Mouse (Mus musculus) bone marrow macrophage, adult 2 months (primary cell): ENCODE measurements around the gene Tiam1. TPM values are rescaled to one million over a fixed set of nuclear protein-coding genes. Genes with fewer than 3 reads are reported as not detected.

Source experiments
- H3K27ac ChIP-seq: 2 replicates; pipeline ENCODE4 v1.5.1; 2012; ENCODE audit warnings: low read depth, low read length; ENCODE audit not compliant: insufficient read depth
- H3K4me1 ChIP-seq: 2 replicates; pipeline ENCODE4 v1.6.1; 2012; ENCODE audit warnings: low read length; ENCODE audit not compliant: control insufficient read depth, insufficient read depth
- H3K4me3 ChIP-seq: 2 replicates; pipeline ENCODE4 v1.5.1; 2012; ENCODE audit warnings: mild to moderate bottlenecking, low read length, moderate library complexity; ENCODE audit not compliant: insufficient read depth
- CTCF ChIP-seq: IDR thresholded peaks from 2 replicates; pipeline ENCODE4 v1.5.1; 2012; ENCODE audit warnings: low read depth, mild to moderate bottlenecking, low read length, moderate library complexity
- POLR2A ChIP-seq: IDR thresholded peaks from 2 replicates; pipeline ENCODE4 v1.6.1; 2012; ENCODE audit warnings: mild to moderate bottlenecking, low read depth, low read length, borderline replicate concordance
- polyA plus RNA-seq: library from polyadenylated mRNA; stranded (reverse); fragments of >200 nt; gene quantifications from 2 replicates; pipeline ENCODE4 v1.2.4, GENCODE M21; 2012; ENCODE audit not compliant: missing spikeins, insufficient read depth, insufficient read length

Tiam1 gene
- polyA plus RNA-seq, 1 experiment: 21.4 TPM

DNA sequence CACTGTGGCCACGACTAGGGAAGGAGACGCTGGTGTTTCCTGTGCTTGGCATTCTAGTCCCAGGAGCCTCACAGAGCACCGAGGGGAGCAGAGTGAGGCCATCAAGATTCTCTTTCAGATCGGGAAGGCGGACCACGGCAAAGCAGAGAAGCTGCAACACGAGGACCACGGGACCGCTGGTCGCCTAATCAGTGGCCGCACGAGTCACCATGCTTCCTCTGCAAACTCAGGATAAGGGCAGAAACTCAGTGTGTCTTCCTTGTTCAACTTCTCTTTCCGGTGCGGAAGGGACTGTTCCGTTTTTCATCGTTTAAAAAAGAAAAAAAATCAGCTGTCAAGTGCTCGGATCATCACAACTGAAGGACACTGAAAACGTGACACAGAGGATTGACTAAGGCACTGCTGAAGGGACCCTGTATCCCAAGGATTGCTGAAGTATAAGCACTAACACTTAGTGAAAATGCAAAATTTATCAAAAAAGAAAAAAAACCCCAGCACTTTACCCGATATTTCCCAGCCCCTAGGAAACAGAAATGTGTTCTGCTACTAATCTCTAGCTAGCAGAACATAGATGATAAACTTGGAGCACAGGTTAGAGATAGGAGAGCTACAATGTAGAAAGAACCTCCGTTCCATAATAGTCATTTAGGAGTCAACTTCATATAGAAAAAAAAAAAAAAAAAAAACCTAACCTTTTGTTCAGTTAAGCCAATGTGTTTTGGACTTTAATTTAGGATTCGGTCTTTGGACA lies 99.4 kb downstream of the Tiam1 start:
- TF ChIP-seq POLR2A (no peak), CTCF (no peak)
- Histone ChIP-seq H3K4me3 (peak overlapping the region; percentile 47), H3K4me1 (peaks cover 17% of the 10 kb centered on the region), H3K27ac (peak overlapping the region; percentile 87)

DNA sequence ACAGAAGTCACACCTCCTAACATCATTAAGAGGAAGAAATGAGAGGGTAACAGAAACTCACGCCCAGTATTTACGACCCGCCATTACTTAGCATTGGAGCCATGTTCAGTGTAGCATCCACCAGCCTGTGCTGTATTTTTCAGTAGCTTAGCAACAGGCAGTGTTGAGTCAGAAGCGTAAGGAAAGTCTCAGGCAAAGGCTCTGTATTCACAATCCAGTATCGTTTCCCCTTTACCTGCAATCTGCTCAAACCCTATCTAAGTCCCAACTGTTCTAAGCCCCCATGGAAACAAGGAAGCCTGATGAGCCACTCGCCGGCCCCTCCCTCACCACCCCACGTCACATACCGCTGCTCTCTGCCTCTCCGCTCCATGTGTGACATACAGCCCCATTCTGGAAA lies 100.7 kb downstream of the Tiam1 start:
- no peak overlapping the region for H3K4me3 ChIP-seq

DNA sequence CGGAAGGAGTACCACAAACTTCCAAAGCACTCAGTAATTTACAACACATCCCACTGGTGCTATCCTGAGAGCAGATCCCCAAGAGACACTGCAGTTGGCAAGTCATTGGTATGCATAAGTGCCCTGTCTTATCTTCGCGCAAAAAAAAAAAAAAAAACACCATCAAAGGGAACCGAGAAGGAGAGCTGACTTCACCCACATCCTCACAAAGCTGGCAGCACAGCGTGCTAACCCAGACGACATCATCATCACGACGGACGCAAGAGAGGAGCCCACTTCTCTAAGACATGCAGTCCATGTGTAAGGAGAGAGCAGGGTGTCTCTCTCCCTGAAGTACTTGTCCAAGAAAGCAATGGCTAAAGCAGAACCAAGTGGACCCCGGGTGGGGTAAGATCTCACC lies 101.2 kb downstream of the Tiam1 start:
- H3K4me1 ChIP-seq: peaks cover 17% of the 10 kb centered on the region
- H3K4me3 ChIP-seq: no peak overlapping the region
- no peak overlapping the region for H3K27ac ChIP-seq
- TF ChIP-seq POLR2A (no peak), CTCF (no peak)

More for the DNA sequence above, 100.7 kb downstream of the Tiam1 start:
- Histone ChIP-seq H3K27ac (no peak overlapping the region), H3K4me1 (peaks cover 17% of the 10 kb centered on the region)
- TF ChIP-seq CTCF (no peak), POLR2A (no peak)

DNA sequence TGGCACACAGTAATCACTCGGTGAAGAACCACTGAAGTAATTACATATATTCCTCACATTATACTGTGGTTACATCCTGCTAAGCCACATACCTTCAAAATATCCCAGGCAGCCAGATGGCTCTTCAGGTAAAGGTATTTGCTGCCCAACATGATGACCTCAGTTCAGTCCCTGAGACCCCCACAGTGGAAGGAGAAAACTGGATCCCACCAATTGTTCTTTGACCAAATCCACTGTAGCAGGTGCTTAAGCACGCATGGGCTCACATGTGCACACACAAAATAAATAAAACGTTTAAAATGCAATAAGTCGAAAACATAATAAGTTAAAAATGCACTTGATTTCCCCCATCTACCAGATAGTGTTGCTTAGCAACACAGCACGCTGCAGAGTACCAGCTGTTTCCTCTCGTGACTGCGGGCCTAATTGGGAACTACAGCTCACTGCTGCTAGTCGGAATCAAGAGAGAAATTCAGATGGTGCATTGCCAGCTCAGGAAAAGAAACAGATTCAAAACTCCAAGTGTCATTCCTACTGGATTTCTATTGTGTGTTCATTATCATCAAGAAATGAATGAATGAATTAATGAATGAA lies 102.7 kb downstream of the Tiam1 start:
- no peak overlapping the region for H3K4me3 ChIP-seq
- no peak overlapping the region for H3K27ac ChIP-seq
- H3K4me1 ChIP-seq: peaks cover 17% of the 10 kb centered on the region
- TF ChIP-seq POLR2A (no peak), CTCF (no peak)

- H3K4me3 ChIP-seq: no peak overlapping the region
- H3K4me1 ChIP-seq: no peaks in the 10 kb centered on the region
- no peak overlapping the region for H3K27ac ChIP-seq
- TF ChIP-seq POLR2A (no peak), CTCF (no peak)
Observed at GRCm38 (mm10) chr16:90035595-90036110, 107.9 kb downstream of the Tiam1 start.

- no peaks in the 10 kb centered on the region for H3K4me1 ChIP-seq
- H3K27ac ChIP-seq: no peak overlapping the region
- no peak for TF ChIP-seq CTCF
- TF ChIP-seq POLR2A: no peak
- H3K4me3 ChIP-seq: no peak overlapping the region
Observed at GRCm38 (mm10) chr16:90030355-90030754, 113.2 kb downstream of the Tiam1 start.

DNA sequence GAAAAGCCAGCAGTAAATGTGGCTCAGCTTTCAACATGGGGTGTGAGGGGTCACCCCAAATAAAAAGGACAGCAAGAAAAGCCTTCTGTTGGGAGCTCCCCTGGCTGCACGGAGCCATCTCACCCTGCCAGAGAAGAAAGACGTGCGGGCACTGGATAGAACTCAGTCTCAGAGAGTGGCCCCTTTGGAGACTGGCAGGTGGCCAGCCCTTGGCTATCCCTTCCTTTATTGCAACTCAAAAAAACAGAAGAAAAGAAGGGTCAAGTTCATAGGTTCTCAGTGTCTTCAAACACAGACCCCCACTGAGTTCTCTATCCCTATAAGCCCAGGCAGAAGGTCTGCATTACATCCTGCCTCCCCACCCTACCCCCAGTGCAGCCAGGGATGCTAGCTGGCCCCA lies 115.7 kb downstream of the Tiam1 start:
- Histone ChIP-seq H3K27ac (no peak overlapping the region), H3K4me3 (no peak overlapping the region), H3K4me1 (no peaks in the 10 kb centered on the region)
- TF ChIP-seq POLR2A: no peak
- TF ChIP-seq CTCF: no peak

DNA sequence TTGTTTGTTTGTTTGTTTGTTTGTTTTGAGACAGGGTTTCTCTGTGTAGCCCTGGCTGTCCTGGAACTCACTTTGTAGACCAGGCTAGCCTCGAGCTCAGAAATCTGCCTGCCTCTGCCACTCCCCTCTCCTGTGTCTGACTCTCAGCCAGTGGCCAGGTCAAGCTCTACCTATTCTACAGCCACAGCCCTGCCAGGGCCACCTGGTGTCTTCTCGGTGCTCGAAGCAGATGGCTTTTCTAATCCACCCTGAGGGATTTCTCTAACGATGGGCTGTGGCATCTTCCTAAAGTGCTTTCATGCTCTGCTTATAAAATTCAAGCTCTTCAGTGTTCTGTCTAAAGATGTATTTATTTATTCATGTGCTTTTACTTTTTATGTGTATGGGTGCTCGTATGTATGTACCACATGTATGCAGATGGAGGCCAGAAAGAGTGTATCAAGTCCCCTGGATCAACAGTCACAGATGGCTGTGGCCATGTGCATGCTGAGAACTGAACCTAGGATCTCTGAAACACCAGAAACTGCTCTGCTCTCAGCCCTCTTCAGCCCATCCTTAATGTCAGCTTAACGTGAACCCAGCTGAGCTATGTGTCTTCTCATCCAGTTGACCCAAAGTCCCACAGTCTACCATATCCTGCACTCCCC lies 117.9 kb downstream of the Tiam1 start:
- TF ChIP-seq POLR2A: no peak
- no peak for TF ChIP-seq CTCF
- Histone ChIP-seq H3K4me1 (no peaks in the 10 kb centered on the region), H3K27ac (no peak overlapping the region), H3K4me3 (no peak overlapping the region)

- TF ChIP-seq POLR2A (no peak), CTCF (no peak)
Observed at GRCm38 (mm10) chr16:90023665-90024010, 119.9 kb downstream of the Tiam1 start.

DNA sequence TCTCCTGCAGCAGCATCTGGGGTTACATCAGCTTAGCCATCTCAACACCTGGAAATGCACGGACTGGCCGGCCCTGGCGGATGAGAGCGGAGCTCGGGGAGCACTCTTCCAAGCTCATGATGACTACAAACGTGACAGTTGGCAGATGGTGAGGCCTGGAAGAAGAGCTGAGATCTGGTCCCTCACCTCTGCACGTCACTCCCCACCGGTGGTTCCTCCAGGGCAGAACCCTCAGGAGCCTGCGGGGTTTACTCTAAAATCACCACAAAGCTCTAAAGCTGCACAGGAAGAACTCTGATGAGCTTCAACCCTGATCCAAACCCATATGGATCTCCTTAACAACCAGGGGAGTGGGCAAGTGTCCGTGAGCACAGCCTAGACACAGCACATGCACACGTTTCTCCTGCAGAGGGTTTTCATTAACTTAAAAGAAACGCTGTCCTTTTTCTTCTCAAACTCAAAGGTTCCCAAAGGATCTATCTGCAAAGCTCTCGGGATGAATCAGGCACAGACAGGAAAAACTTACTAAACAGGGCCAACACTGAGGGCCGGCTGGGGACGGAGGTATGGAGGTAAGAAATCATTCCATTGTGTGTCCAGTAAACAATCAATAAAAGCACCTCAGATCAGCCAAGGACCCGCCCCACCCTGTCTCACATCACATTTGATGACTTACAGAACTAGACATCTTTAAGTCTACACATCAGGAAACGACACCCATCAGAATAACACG lies 120.5 kb downstream of the Tiam1 start:
- TF ChIP-seq POLR2A (no peak), CTCF (no peak)
- H3K4me3 ChIP-seq: no peak overlapping the region
- no peaks in the 10 kb centered on the region for H3K4me1 ChIP-seq
- H3K27ac ChIP-seq: no peak overlapping the region

More at GRCm38 (mm10) chr16:90023665-90024010, 119.9 kb downstream of the Tiam1 start:
- H3K27ac ChIP-seq: no peak overlapping the region
- H3K4me1 ChIP-seq: no peaks in the 10 kb centered on the region
- no peak overlapping the region for H3K4me3 ChIP-seq
